ENCODE assay signal across 32 mouse cellular contexts in the genomic region with DNA sequence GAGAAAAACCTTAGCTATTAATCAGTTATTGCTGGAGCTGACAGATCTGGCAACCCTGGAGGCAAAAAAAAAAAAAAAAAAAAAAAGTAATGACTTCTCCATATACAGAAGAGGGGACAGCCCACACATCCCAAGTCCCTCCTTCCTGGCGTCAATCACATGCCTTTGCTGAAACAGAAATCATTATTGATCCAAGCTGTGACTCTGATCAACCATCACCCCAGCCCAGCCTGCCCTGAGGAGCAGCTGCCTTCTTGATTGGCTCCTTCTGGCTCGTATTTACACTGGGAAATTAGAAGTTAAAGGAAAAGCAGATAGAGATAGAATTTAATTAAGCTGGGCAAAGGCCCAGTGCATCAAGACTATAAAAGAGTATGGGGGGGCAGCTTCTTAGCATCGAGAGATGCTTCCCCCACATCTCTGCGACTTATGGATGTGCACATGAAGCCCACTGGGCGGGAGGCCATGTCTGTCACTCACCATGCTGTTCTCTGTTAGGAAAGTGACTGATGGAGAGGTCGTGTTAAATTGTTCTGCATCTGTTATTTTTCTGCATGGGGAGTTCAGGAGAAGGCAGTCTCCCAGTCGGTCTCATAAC.
DNase-seq lines count a peak whose midpoint lies in the region; ATAC-seq and TF ChIP-seq lines count a peak whose summit lies in the region.
"Had no signal": no experiment of that assay in that cellular context is flagged by ENCODE, and none has a peak within 500 bp of the region (broad histone marks: within the 10 kb centered on the region; RNA-seq: fewer than 3 reads in every experiment).

No protein-coding gene starts in this region.

- no peaks in the 10 kb centered on the region for H3K9me3 ChIP-seq in forebrain, embryonic 12.5 days
- no peaks in the 10 kb centered on the region for H3K9me3 ChIP-seq in forebrain, embryonic 11.5 days (ENCODE audit: control insufficient read depth, low read length)
- no peaks in the 10 kb centered on the region for H3K9me3 ChIP-seq in CH12.LX (replicated peaks; ENCODE audit: low read length)
- H3K9me3 ChIP-seq in forebrain, postnatal 0 days (ENCODE audit: low read length), result no peaks in the 10 kb centered on the region
- H3K9me3 ChIP-seq: embryonic facial prominence, embryonic 10.5 days; embryonic facial prominence, embryonic 15.5 days; G1E; limb, embryonic 10.5 days; limb, embryonic 15.5 days; liver, embryonic 13.5 days had no signal

- no peak for TF ChIP-seq RAD21 in CH12.LX (IDR thresholded peaks at IDR 0.05; ENCODE audit: low read depth, low read length)

- dilution Hi-C loops in CH12.LX (cut with MboI; ENCODE audit: extremely low pct_ligation_motif_present, extremely low pct_unique_long_range_greater_than_20kb, low sequenced_read_pairs), result no loop called here

- no peak overlapping the region for H3K4me2 ChIP-seq in forebrain, embryonic 12.5 days
- H3K4me2 ChIP-seq in forebrain, embryonic 11.5 days (ENCODE audit: low read depth, low read length, severe bottlenecking), result no peak overlapping the region
- H3K4me2 ChIP-seq in CH12.LX (ENCODE audit: insufficient read depth, low read depth, poor library complexity, severe bottlenecking), result no peak overlapping the region
- no peak overlapping the region for H3K4me2 ChIP-seq in forebrain, postnatal 0 days (ENCODE audit: low read depth)
- H3K4me2 ChIP-seq: embryonic facial prominence, embryonic 15.5 days; heart, embryonic 11.5 days; limb, embryonic 15.5 days; liver, embryonic 13.5 days had no signal

- in situ Hi-C loops in CH12.LX (cut with MboI; ENCODE audit: low pct_ligation_motif_present, low pct_unique_long_range_greater_than_20kb, low sequenced_read_pairs), result no loop called here

- H3K4me3 ChIP-seq in forebrain, embryonic 12.5 days (replicated peaks), result no peak overlapping the region
- no peak overlapping the region for H3K4me3 ChIP-seq in forebrain, embryonic 11.5 days (ENCODE audit: low read depth, low read length)
- no peak overlapping the region for H3K4me3 ChIP-seq in layer of hippocampus, adult 2 months
- H3K4me3 ChIP-seq in CH12.LX (replicated peaks in 1 of 3; ENCODE audit: low read depth in 2 of 3, low read length in 2 of 3, poor library complexity in 1 of 3), result no peak overlapping the region
- H3K4me3 ChIP-seq in forebrain, postnatal 0 days (ENCODE audit: low read depth, low read length), result no peak overlapping the region
- H3K4me3 ChIP-seq: embryonic facial prominence, embryonic 10.5 days; embryonic facial prominence, embryonic 15.5 days; gastrocnemius, adult 2 months; limb, embryonic 10.5 days; limb, embryonic 15.5 days; liver, embryonic 13.5 days had no signal

- no peaks in the 10 kb centered on the region for H3K79me2 ChIP-seq in CH12.LX (replicated peaks; ENCODE audit: control insufficient read depth, extremely low read depth, insufficient read depth, poor library complexity, severe bottlenecking)

- 68% methylated on average over 7 of the region's 7 CpGs for WGBS in forebrain, embryonic 12.5 days
- WGBS in forebrain, embryonic 11.5 days, result 83% methylated on average over 7 of the region's 7 CpGs
- WGBS in forebrain, postnatal 0 days, result 49% methylated on average over 7 of the region's 7 CpGs

- no peak for TF ChIP-seq POLR2A in CH12.LX (IDR thresholded peaks at IDR 0.05; ENCODE audit: low read depth, low read length)

- H3K9ac ChIP-seq in forebrain, embryonic 12.5 days, result no peak overlapping the region
- H3K9ac ChIP-seq in forebrain, embryonic 11.5 days (ENCODE audit: low read length), result no peak overlapping the region
- H3K9ac ChIP-seq in CH12.LX (ENCODE audit: insufficient read depth, low read depth), result no peak overlapping the region
- H3K9ac ChIP-seq in forebrain, postnatal 0 days, result no peak overlapping the region
- H3K9ac ChIP-seq: embryonic facial prominence, embryonic 15.5 days; limb, embryonic 15.5 days; liver, embryonic 13.5 days had no signal

- H3K27ac ChIP-seq in forebrain, embryonic 12.5 days, result no peak overlapping the region
- H3K27ac ChIP-seq in forebrain, embryonic 11.5 days (ENCODE audit: low read depth, low read length), result no peak overlapping the region
- 0 out of 2 replicates have a peak overlapping the region, but pooled peaks have one; percentile 39 for H3K27ac ChIP-seq in layer of hippocampus, adult 2 months
- H3K27ac ChIP-seq in CH12.LX (ENCODE audit: insufficient read depth, low read depth), result no peak overlapping the region
- no peak overlapping the region for H3K27ac ChIP-seq in forebrain, postnatal 0 days (ENCODE audit: low read depth, low read length)
- H3K27ac ChIP-seq: embryonic facial prominence, embryonic 10.5 days; embryonic facial prominence, embryonic 15.5 days; gastrocnemius, adult 2 months; limb, embryonic 10.5 days; limb, embryonic 15.5 days; liver, embryonic 13.5 days; macrophage; stomach, postnatal 0 days had no signal

- no peaks in the 10 kb centered on the region for H3K36me3 ChIP-seq in forebrain, embryonic 12.5 days (replicated peaks)
- H3K36me3 ChIP-seq in forebrain, embryonic 11.5 days (ENCODE audit: control insufficient read depth, insufficient read depth, low read length), result no peaks in the 10 kb centered on the region
- H3K36me3 ChIP-seq in CH12.LX (replicated peaks in 1 of 2; ENCODE audit: control insufficient read depth in 1 of 2, insufficient read depth in 1 of 2, low read length in 1 of 2), result no peaks in the 10 kb centered on the region
- H3K36me3 ChIP-seq in forebrain, postnatal 0 days (ENCODE audit: insufficient read depth), result no peaks in the 10 kb centered on the region
- H3K36me3 ChIP-seq: embryonic facial prominence, embryonic 10.5 days; embryonic facial prominence, embryonic 15.5 days; G1E; limb, embryonic 10.5 days; limb, embryonic 15.5 days; liver, embryonic 13.5 days had no signal

- DNase-seq in forebrain, embryonic 11.5 days (ENCODE audit: low spot score), result no peak
- DNase-seq in layer of hippocampus, adult 2 months (ENCODE audit: low spot score in 2 of 2), result peak in 1 of 2 experiments; percentile 34
- DNase-seq in layer of hippocampus, adult 11-12 months (ENCODE audit: low spot score), result no peak
- DNase-seq in CH12.LX (ENCODE audit: extremely low read depth), result no peak
- no peak for DNase-seq in forebrain, postnatal 0 days
- no peak for DNase-seq in urinary bladder, postnatal 10 days (ENCODE audit: low spot score)
- DNase-seq in ovary, postnatal 10 days (ENCODE audit: low spot score), result no peak
- DNase-seq: adrenal gland, adult 8-10 months; cerebellum, adult 8-10 months; cerebellum, postnatal 25 days; gastrocnemius, adult 2 months; gastrocnemius, postnatal 36 days; heart, adult 18-20 months; heart, postnatal 36 days; kidney, adult 9 months; kidney, postnatal 10 days; liver, embryonic 13.5 days; lung, adult 2 months; lung, postnatal 10 days; right cerebral cortex, postnatal 4 days; thymus, adult 18-20 months; thymus, postnatal 25 days had no signal

- H3K4me1 ChIP-seq in forebrain, embryonic 12.5 days, result no peaks in the 10 kb centered on the region
- no peaks in the 10 kb centered on the region for H3K4me1 ChIP-seq in forebrain, embryonic 11.5 days (replicated peaks; ENCODE audit: control insufficient read depth, insufficient read depth, low read length)
- H3K4me1 ChIP-seq in CH12.LX (ENCODE audit: control insufficient read depth in 1 of 2, insufficient read depth in 2 of 2), result peaks cover 0 to 6% of the 10 kb centered on the region in 2 experiments; a peak in 1 of 4 replicates
- no peaks in the 10 kb centered on the region for H3K4me1 ChIP-seq in forebrain, postnatal 0 days (ENCODE audit: insufficient read depth)
- H3K4me1 ChIP-seq: embryonic facial prominence, embryonic 15.5 days; limb, embryonic 10.5 days; limb, embryonic 15.5 days; liver, embryonic 13.5 days had no signal

- TF ChIP-seq CTCF in layer of hippocampus, adult 2 months (conservative IDR thresholded peaks at IDR 0.05), result no peak
- TF ChIP-seq CTCF in CH12.LX (conservative IDR thresholded peaks at IDR 0.05 in 1 of 2, IDR thresholded peaks at IDR 0.05 in 1 of 2; ENCODE audit: low read depth in 2 of 2, low read length in 2 of 2), result no peak
- no peak for TF ChIP-seq CTCF in forebrain, postnatal 0 days (IDR thresholded peaks at IDR 0.05; ENCODE audit: low read depth)

- TF ChIP-seq EP300 in CH12.LX (IDR thresholded peaks at IDR 0.05; ENCODE audit: low read length), result no peak

- H3K27me3 ChIP-seq in forebrain, embryonic 12.5 days, result no peaks in the 10 kb centered on the region
- H3K27me3 ChIP-seq in forebrain, embryonic 11.5 days (ENCODE audit: control insufficient read depth, insufficient read depth, low read length), result no peaks in the 10 kb centered on the region
- H3K27me3 ChIP-seq in CH12.LX (replicated peaks), result no peaks in the 10 kb centered on the region
- H3K27me3 ChIP-seq in forebrain, postnatal 0 days (ENCODE audit: insufficient read depth, low read length), result no peaks in the 10 kb centered on the region
- H3K27me3 ChIP-seq: embryonic facial prominence, embryonic 15.5 days; limb, embryonic 15.5 days; liver, embryonic 13.5 days had no signal

- peak; percentile 57; the same call in 1 of the 2 replicates for ATAC-seq in forebrain, embryonic 12.5 days (ENCODE audit: low FRiP score)
- ATAC-seq in forebrain, embryonic 11.5 days (replicated peaks; ENCODE audit: low FRiP score), result no peak
- ATAC-seq in forebrain, postnatal 0 days, result peak; percentile 72
- ATAC-seq: intestine, embryonic 16.5 days had no signal

TF ChIP-seq in CH12.LX, 34 proteins besides CTCF, POLR2A, EP300 and RAD21:
- TF ChIP-seq ZNF384 (IDR thresholded peaks at IDR 0.05; ENCODE audit: low read depth, low read length), result peak; percentile 43
- no peak for TF ChIP-seq MXI1 (IDR thresholded peaks at IDR 0.05; ENCODE audit: low read depth, low read length)
- no peak for TF ChIP-seq HCFC1 (IDR thresholded peaks at IDR 0.05; ENCODE audit: low read depth, low read length)
- no peak for TF ChIP-seq GABPA (IDR thresholded peaks at IDR 0.05; ENCODE audit: insufficient replicate concordance, low read depth, low read length)
- TF ChIP-seq IRF4 (IDR thresholded peaks at IDR 0.05; ENCODE audit: low read depth, low read length), result no peak
- no peak for TF ChIP-seq MAFK (IDR thresholded peaks at IDR 0.05; ENCODE audit: insufficient replicate concordance, low read length)
- no peak for TF ChIP-seq JUND (conservative IDR thresholded peaks at IDR 0.05; ENCODE audit: low read depth, low read length)
